Mouse (Mus musculus): ENCODE measurements around the gene Trpm2. TPM values are rescaled to one million over a fixed set of nuclear protein-coding genes. Genes with fewer than 3 reads are reported as not detected.

Gene Trpm2
- polyA plus RNA-seq, 1 experiment = 0.01 TPM

GRCm38 (mm10) chr10:77864762-77865143 is 105.6 kb downstream of the Trpm2 start:
- Histone ChIP-seq H3K27me3 (ENCODE audit: control insufficient read depth) (no peaks in the 10 kb centered on the region), H3K4me3 (replicated peaks) (peak overlapping the region; percentile 14), H3K36me3 (ENCODE audit: control insufficient read depth) (no peaks in the 10 kb centered on the region), H3K4me1 (ENCODE audit: control insufficient read depth) (peaks cover 5% of the 10 kb centered on the region), H3K9me3 (ENCODE audit: control insufficient read depth, low read length) (no peaks in the 10 kb centered on the region)
- TF ChIP-seq TAL1 (IDR thresholded peaks at IDR 0.05; ENCODE audit: low read length) (no peak), GATA1 (IDR thresholded peaks at IDR 0.05; ENCODE audit: low read length) (no peak)

GRCm38 (mm10) chr10:77864067-77864761 is 106.1 kb downstream of the Trpm2 start:
- no peaks in the 10 kb centered on the region for H3K36me3 ChIP-seq (ENCODE audit: control insufficient read depth)
- H3K9me3 ChIP-seq (ENCODE audit: control insufficient read depth, low read length) = no peaks in the 10 kb centered on the region
- peak overlapping the region; percentile 14 for H3K4me3 ChIP-seq (replicated peaks)
- TF ChIP-seq GATA1 (IDR thresholded peaks at IDR 0.05; ENCODE audit: low read length) (no peak), TAL1 (IDR thresholded peaks at IDR 0.05; ENCODE audit: low read length) (no peak)
- H3K27me3 ChIP-seq (ENCODE audit: control insufficient read depth) = no peaks in the 10 kb centered on the region
- H3K4me1 ChIP-seq (ENCODE audit: control insufficient read depth) = peaks cover 5% of the 10 kb centered on the region

GRCm38 (mm10) chr10:77861675-77862074 is 108.7 kb downstream of the Trpm2 start, which contains the start of gene Gm3285:
Gene Gm3285, plus strand, starts transcription at chr10:77861975.
- Histone ChIP-seq H3K9me3 (ENCODE audit: control insufficient read depth, low read length) (peaks cover 4% of the 10 kb centered on the region; the same call in 1 of the 2 replicates), H3K36me3 (ENCODE audit: control insufficient read depth) (no peaks in the 10 kb centered on the region), H3K4me3 (replicated peaks) (no peak within 1 kb of the TSS), H3K27me3 (ENCODE audit: control insufficient read depth) (no peaks in the 10 kb centered on the region), H3K4me1 (ENCODE audit: control insufficient read depth) (peaks cover 5% of the 10 kb centered on the region)
- TF ChIP-seq TAL1 (IDR thresholded peaks at IDR 0.05; ENCODE audit: low read length) = no peak
- TF ChIP-seq GATA1 (IDR thresholded peaks at IDR 0.05; ENCODE audit: low read length) = no peak

Other genes with a start within 250 kb of the Trpm2 start
- not detected in 2 replicates for gene Krtap12-1, start 250.0 kb downstream of the Trpm2 start, polyA plus RNA-seq (2012)
- gene Gm10100, start 244.1 kb downstream of the Trpm2 start, polyA plus RNA-seq (2012) = not detected in 2 replicates
- gene Gm18596, start 227.9 kb downstream of the Trpm2 start, polyA plus RNA-seq (2012) = not detected in 2 replicates
- not detected in 2 replicates for gene Gm9736, start 219.2 kb downstream of the Trpm2 start, polyA plus RNA-seq (2012)
- not detected in 2 replicates for gene Gm3233, start 210.9 kb downstream of the Trpm2 start, polyA plus RNA-seq (2012)
- not detected in 2 replicates for gene Gm3238, start 199.2 kb downstream of the Trpm2 start, polyA plus RNA-seq (2012)
- gene Gm7138, start 193.6 kb downstream of the Trpm2 start, polyA plus RNA-seq (2012) = not detected in 2 replicates
- gene Gm3250, start 188.0 kb downstream of the Trpm2 start, polyA plus RNA-seq (2012) = not detected in 2 replicates
- gene Gm7137, start 182.4 kb downstream of the Trpm2 start, polyA plus RNA-seq (2012) = not detected in 2 replicates
- not detected in 2 replicates for gene Gm9639, start 175.5 kb downstream of the Trpm2 start, polyA plus RNA-seq (2012)
- gene Gm19668, start 171.4 kb downstream of the Trpm2 start, polyA plus RNA-seq (2012) = not detected in 2 replicates
- gene Gm9507, start 158.7 kb downstream of the Trpm2 start, polyA plus RNA-seq (2012) = not detected in 2 replicates
- gene Gm2696, start 155.9 kb downstream of the Trpm2 start, polyA plus RNA-seq (2012) = not detected in 2 replicates
- gene Krtap10-4, start 143.5 kb downstream of the Trpm2 start, polyA plus RNA-seq (2012) = not detected in 2 replicates
- gene Krtap10-10, start 134.6 kb downstream of the Trpm2 start, polyA plus RNA-seq (2012) = 0.04 TPM in 1 of 2 replicates, not detected in the other
- not detected in 2 replicates for gene Gm36176, start 123.8 kb downstream of the Trpm2 start, polyA plus RNA-seq (2012)
- not detected in 2 replicates for gene Gm10318, start 117.7 kb downstream of the Trpm2 start, polyA plus RNA-seq (2012)
- gene Gm3285, start 108.6 kb downstream of the Trpm2 start, polyA plus RNA-seq (2012) = not detected in 2 replicates
- 0.01 TPM in 1 of 2 replicates, not detected in the other for gene Lrrc3, start 68.0 kb downstream of the Trpm2 start, polyA plus RNA-seq (2012)
- gene 1810043G02Rik, start 8.0 kb upstream of the Trpm2 start, polyA plus RNA-seq (2012) = 1.2 and 2.4 TPM in 2 replicates
- 21.8 and 26.2 TPM in 2 replicates for gene Pfkl, start 39.5 kb upstream of the Trpm2 start, polyA plus RNA-seq (2012)
- not detected in 2 replicates for gene Dnmt3l, start 71.4 kb upstream of the Trpm2 start, polyA plus RNA-seq (2012)
- not detected in 2 replicates for gene Aire, start 73.0 kb upstream of the Trpm2 start, polyA plus RNA-seq (2012)
- gene Icosl, start 98.7 kb upstream of the Trpm2 start, polyA plus RNA-seq (2012) = 0.01 TPM in 1 of 2 replicates, not detected in the other
- 6.8 and 7.7 TPM in 2 replicates for gene D10Jhu81e, start 199.2 kb upstream of the Trpm2 start, polyA plus RNA-seq (2012)
- 0.26 and 0.38 TPM in 2 replicates for gene Pwp2, start 214.6 kb upstream of the Trpm2 start, polyA plus RNA-seq (2012)